In genomic region chr5:52526324-52526986, GRCm38 (mm10) we compare ENCODE assay signal across 15 mouse cellular contexts. TPM values are rescaled to one million over a fixed set of nuclear protein-coding genes. Genes with fewer than 3 reads are reported as not detected.
DNase-seq lines count a peak whose midpoint lies in the region.
"Had no signal": no experiment of that assay in that cellular context is flagged by ENCODE, and none has a peak within 500 bp of the region (broad histone marks: within the 10 kb centered on the region; RNA-seq: fewer than 3 reads in every experiment).

No protein-coding gene starts in this region.

- intact Hi-C loops in heart, postnatal 25 days (cut with DNase I) = no loop called here
- intact Hi-C loops in left cerebral cortex, postnatal 4 days (cut with DNase I) = loop anchor here (10.0 kb wide), 1 partner anchor 412 kb away; no protein-coding TSS in a partner anchor

- peak; percentile 91 for DNase-seq in heart, adult 11 months
- no peak for DNase-seq in heart, postnatal 25 days (ENCODE audit: low spot score)
- DNase-seq in left cerebral cortex, postnatal 4 days = peak; percentile 13
- no peak for DNase-seq in left cerebral cortex, adult 8-10 months (ENCODE audit: low spot score in 2 of 2)
- peak; percentile 16 for DNase-seq in lung, postnatal 10 days
- DNase-seq in lung, adult 18-20 months = no peak
- DNase-seq in right cerebral cortex, postnatal 14 days = no peak
- DNase-seq: adrenal gland, adult 2 months; adrenal gland, postnatal 25 days; cerebellum, adult 18-20 months; cerebellum, adult 9-11 months; embryo, embryonic 11 days; gastrocnemius, adult 2 months; gastrocnemius, postnatal 25 days had no signal

RNA-seq across cellular contexts. Expression of gene Lgi2, which starts 39.8 kb away (rescaled TPM):
- total RNA-seq in heart, postnatal 25 days (2021) = under 1 TPM; 0.42 to 0.49 TPM
- total RNA-seq in left cerebral cortex, postnatal 4 days (2021) = 10 to 100 TPM; 32.3 to 33.9 TPM
- total RNA-seq in left cerebral cortex, adult 8-10 months (2022) = 10 to 100 TPM; 53.1 to 72.8 (median 58.0) TPM
- total RNA-seq: common myeloid progenitor, adult 5-6 weeks had no signal

RNA-seq across cellular contexts. Expression of gene Ccdc149, which starts 55.1 kb away (rescaled TPM):
- 1 to 10 TPM; 6.8 to 7.1 TPM for total RNA-seq in heart, postnatal 25 days (2021)
- total RNA-seq in left cerebral cortex, postnatal 4 days (2021) = 10 to 100 TPM; 28.2 to 30.7 TPM
- total RNA-seq in left cerebral cortex, adult 8-10 months (2022) = 10 to 100 TPM; 68.4 to 77.6 (median 72.9) TPM
- total RNA-seq: common myeloid progenitor, adult 5-6 weeks had no signal

Comparison
In these comparisons a context has a peak if more than half of its experiments do, and no peak if none do; other contexts are left out.
1. DNase-seq: peak in heart, adult 11 months (single experiment), left cerebral cortex, postnatal 4 days (single experiment) and lung, postnatal 10 days (single experiment); none in heart, postnatal 25 days (single experiment), left cerebral cortex, adult 8-10 months (0 of 2), lung, adult 18-20 months (0 of 2) and right cerebral cortex, postnatal 14 days (single experiment).
2. RNA of gene Lgi2, which starts 39.8 kb away (total RNA-seq): 53.1 to 72.8 TPM in left cerebral cortex, adult 8-10 months and 32.3 to 33.9 TPM in left cerebral cortex, postnatal 4 days; 0.42 to 0.49 TPM in heart, postnatal 25 days; every median in the first group is over 10 times any median in the second.